Mouse (Mus musculus) c-Kit-positive CD71-negative TER-119-negative erythroid progenitor cells, embryonic 14.5 days (primary cell): ENCODE measurements around the gene Prkra.
"Not testable (repeated sequence)": the region's sequence is repeated elsewhere in the genome, so short reads cannot be mapped to it uniquely, and the experiment has no call there.

Experiments used
- DNase-seq: peaks from one replicate; pipeline ENCODE4 v3.0.0-alpha.2; 2013; ENCODE audit warnings: low read depth

Gene Prkra

GRCm38 (mm10) chr2:76655444-76655843 lies 7.6 kb upstream of the Prkra start:
- DNase-seq = no peak

GRCm38 (mm10) chr2:76654646-76655045 lies 6.8 kb upstream of the Prkra start:
- no peak for DNase-seq

- no peak for DNase-seq
Measured at GRCm38 (mm10) chr2:76653070-76653469, 5.3 kb upstream of the Prkra start.

GRCm38 (mm10) chr2:76648666-76649141 lies 889 bp upstream of the Prkra start:
- no peak for DNase-seq

- DNase-seq = no peak
Measured at GRCm38 (mm10) chr2:76647441-76647869, 360 bp downstream of the Prkra start.

- no peak for DNase-seq
Measured at GRCm38 (mm10) chr2:76643801-76644200, 4.0 kb downstream of the Prkra start.

GRCm38 (mm10) chr2:76639637-76640036 lies 8.2 kb downstream of the Prkra start:
- no peak for DNase-seq

GRCm38 (mm10) chr2:76631600-76631999 lies 16.2 kb downstream of the Prkra start:
- DNase-seq = no peak

GRCm38 (mm10) chr2:76630293-76630692 lies 17.5 kb downstream of the Prkra start:
- no peak for DNase-seq

- not testable (repeated sequence) for DNase-seq
Measured at GRCm38 (mm10) chr2:76622316-76622715, 25.5 kb downstream of the Prkra start.

- DNase-seq = no peak
Measured at GRCm38 (mm10) chr2:76621724-76622123, 26.1 kb downstream of the Prkra start.

- DNase-seq = no peak
Measured at GRCm38 (mm10) chr2:76620188-76620587, 27.6 kb downstream of the Prkra start.

GRCm38 (mm10) chr2:76618078-76618477 lies 29.7 kb downstream of the Prkra start:
- DNase-seq = no peak

GRCm38 (mm10) chr2:76611996-76612395 lies 35.8 kb downstream of the Prkra start:
- no peak for DNase-seq

GRCm38 (mm10) chr2:76610326-76611104 lies 37.3 kb downstream of the Prkra start:
- DNase-seq = no peak

- no peak for DNase-seq
Measured at GRCm38 (mm10) chr2:76606704-76607103, 41.1 kb downstream of the Prkra start.

GRCm38 (mm10) chr2:76602256-76602655 lies 45.6 kb downstream of the Prkra start:
- DNase-seq = no peak

GRCm38 (mm10) chr2:76599214-76599613 lies 48.6 kb downstream of the Prkra start:
- no peak for DNase-seq

- no peak for DNase-seq
Measured at GRCm38 (mm10) chr2:76597521-76597920, 50.3 kb downstream of the Prkra start.

GRCm38 (mm10) chr2:76592401-76592924 lies 55.4 kb downstream of the Prkra start:
- DNase-seq = no peak

GRCm38 (mm10) chr2:76590221-76590620 lies 57.6 kb downstream of the Prkra start:
- DNase-seq = no peak

- no peak for DNase-seq
Measured at GRCm38 (mm10) chr2:76586906-76587305, 60.9 kb downstream of the Prkra start.

GRCm38 (mm10) chr2:76585090-76585489 lies 62.7 kb downstream of the Prkra start:
- no peak for DNase-seq
